Mouse (Mus musculus): ENCODE data around the gene Madcam1.

Gene Madcam1

GRCm38 (mm10) chr10:79668076-79668475 lies 3.7 kb downstream of the Madcam1 start:
- CTCF ChIA-PET = no interaction called here

- CTCF ChIA-PET = interaction anchor here (1.2 kb wide), 1 partner anchor 77 kb away, joined by 3 read pairs; the partner anchor contains the start of gene Polrmt
Measured at GRCm38 (mm10) chr10:79668771-79669575, 4.6 kb downstream of the Madcam1 start, which contains the start of gene Tpgs1. TSS of gene Tpgs1 (plus strand) at chr10:79669369.

- CTCF ChIA-PET = interaction anchor here (1.2 kb wide), 1 partner anchor 77 kb away, joined by 3 read pairs; the partner anchor contains the start of gene Polrmt
Measured at GRCm38 (mm10) chr10:79669576-79670057, 5.3 kb downstream of the Madcam1 start.

- CTCF ChIA-PET = interaction anchor here (0.9 kb wide), 1 partner anchor 11 kb away, joined by 3 read pairs; no protein-coding TSS in a partner anchor
Measured at GRCm38 (mm10) chr10:79670071-79670888, 5.9 kb downstream of the Madcam1 start.

GRCm38 (mm10) chr10:79671396-79672087 lies 7.2 kb downstream of the Madcam1 start:
- CTCF ChIA-PET = interaction anchor here (0.7 kb wide), 1 partner anchor 122 kb away, joined by 10 read pairs; the partner anchor contains the start of gene Palm

GRCm38 (mm10) chr10:79672088-79672455 lies 7.7 kb downstream of the Madcam1 start:
- CTCF ChIA-PET = no interaction called here

GRCm38 (mm10) chr10:79673054-79673453 lies 8.7 kb downstream of the Madcam1 start:
- CTCF ChIA-PET = no interaction called here

- CTCF ChIA-PET = interaction anchor here (0.6 kb wide), 1 partner anchor 62 kb away, joined by 5 read pairs; no protein-coding TSS in a partner anchor
Measured at GRCm38 (mm10) chr10:79675346-79676035, 11.1 kb downstream of the Madcam1 start.

GRCm38 (mm10) chr10:79680606-79681495 lies 16.5 kb downstream of the Madcam1 start:
- CTCF ChIA-PET = interaction anchor here (1.1 kb wide), 1 partner anchor 10 kb away, joined by 3 read pairs; no protein-coding TSS in a partner anchor

GRCm38 (mm10) chr10:79681591-79682245 lies 17.4 kb downstream of the Madcam1 start, which contains the start of gene Cdc34:
TSS of gene Cdc34 (plus strand) at chr10:79682195.
- CTCF ChIA-PET = interaction anchor here (1.1 kb wide), 1 partner anchor 11 kb away, joined by 3 read pairs; no protein-coding TSS in a partner anchor

GRCm38 (mm10) chr10:79682551-79682915 lies 18.2 kb downstream of the Madcam1 start:
- CTCF ChIA-PET = no interaction called here

GRCm38 (mm10) chr10:79682916-79683582 lies 18.7 kb downstream of the Madcam1 start:
- CTCF ChIA-PET = no interaction called here

- CTCF ChIA-PET = no interaction called here
Measured at GRCm38 (mm10) chr10:79683726-79684640, 19.6 kb downstream of the Madcam1 start.

- CTCF ChIA-PET = no interaction called here
Measured at GRCm38 (mm10) chr10:79684770-79685600, 20.6 kb downstream of the Madcam1 start.

GRCm38 (mm10) chr10:79686219-79686618 lies 21.9 kb downstream of the Madcam1 start:
- CTCF ChIA-PET = interaction anchor here (0.6 kb wide), 1 partner anchor 116 kb away, joined by 6 read pairs; no protein-coding TSS in a partner anchor

- CTCF ChIA-PET = interaction anchor here (0.6 kb wide), 1 partner anchor 116 kb away, joined by 6 read pairs; no protein-coding TSS in a partner anchor
Measured at GRCm38 (mm10) chr10:79686691-79687090, 22.3 kb downstream of the Madcam1 start.

GRCm38 (mm10) chr10:79687513-79687912 lies 23.2 kb downstream of the Madcam1 start:
- CTCF ChIA-PET = no interaction called here
